Mouse (Mus musculus): ENCODE results near the gene Mdp1.

- peak; percentile 73; the same call in 1 of the 2 replicates for TF ChIP-seq CTCF (IDR thresholded peaks at IDR 0.05; ENCODE audit: extremely low read depth, insufficient read length, insufficient replicate concordance, low read depth, low read length)
- no peak for TF ChIP-seq POLR2A (IDR thresholded peaks at IDR 0.05; ENCODE audit: low read depth, low read length)
Observed at GRCm38 (mm10) chr14:55629312-55629711, 31.0 kb downstream of the Mdp1 start.

Measured in small intestine, adult 2 months (tissue).